Mouse (Mus musculus): ENCODE results near the gene Hsd17b2.
"Not testable (repeated sequence)": the region's sequence is repeated elsewhere in the genome, so short reads cannot be mapped to it uniquely, and the experiment has no call there.

Gene Hsd17b2

GRCm38 (mm10) chr8:117714604-117715003, 12.9 kb downstream of the Hsd17b2 start:
- DNase-seq (ENCODE audit: low spot score in 2 of 2) = no peak

- DNase-seq (ENCODE audit: low spot score in 2 of 2) = no peak
Measured at GRCm38 (mm10) chr8:117715896-117716295, 14.2 kb downstream of the Hsd17b2 start.

- no peak for DNase-seq (ENCODE audit: low spot score in 2 of 2)
Measured at GRCm38 (mm10) chr8:117718152-117718860, 16.6 kb downstream of the Hsd17b2 start.

GRCm38 (mm10) chr8:117726467-117726866, 24.8 kb downstream of the Hsd17b2 start:
- no peak for DNase-seq (ENCODE audit: low spot score in 2 of 2)

- no peak for DNase-seq (ENCODE audit: low spot score in 2 of 2)
Measured at GRCm38 (mm10) chr8:117727561-117727960, 25.9 kb downstream of the Hsd17b2 start.

- DNase-seq (ENCODE audit: low spot score in 2 of 2) = no peak
Measured at GRCm38 (mm10) chr8:117728234-117728633, 26.5 kb downstream of the Hsd17b2 start.

- DNase-seq (ENCODE audit: low spot score in 2 of 2) = no peak
Measured at GRCm38 (mm10) chr8:117730980-117731379, 29.3 kb downstream of the Hsd17b2 start.

GRCm38 (mm10) chr8:117736657-117737175, 35.0 kb downstream of the Hsd17b2 start:
- no peak for DNase-seq (ENCODE audit: low spot score in 2 of 2)

- DNase-seq (ENCODE audit: low spot score in 2 of 2) = not testable (repeated sequence)
Measured at GRCm38 (mm10) chr8:117738206-117738605, 36.5 kb downstream of the Hsd17b2 start.

GRCm38 (mm10) chr8:117740387-117740998, 38.8 kb downstream of the Hsd17b2 start:
- DNase-seq (ENCODE audit: low spot score in 2 of 2) = no peak

GRCm38 (mm10) chr8:117742431-117743012, 40.8 kb downstream of the Hsd17b2 start:
- no peak for DNase-seq (ENCODE audit: low spot score in 2 of 2)

- no peak for DNase-seq (ENCODE audit: low spot score in 2 of 2)
Measured at GRCm38 (mm10) chr8:117746651-117747050, 44.9 kb downstream of the Hsd17b2 start.

- no peak for DNase-seq (ENCODE audit: low spot score in 2 of 2)
Measured at GRCm38 (mm10) chr8:117747428-117747827, 45.7 kb downstream of the Hsd17b2 start.

GRCm38 (mm10) chr8:117747886-117748730, 46.4 kb downstream of the Hsd17b2 start:
- DNase-seq (ENCODE audit: low spot score in 2 of 2) = no peak

GRCm38 (mm10) chr8:117749436-117749835, 47.7 kb downstream of the Hsd17b2 start:
- no peak for DNase-seq (ENCODE audit: low spot score in 2 of 2)

- DNase-seq (ENCODE audit: low spot score in 2 of 2) = no peak
Measured at GRCm38 (mm10) chr8:117757900-117758299, 56.2 kb downstream of the Hsd17b2 start.

- DNase-seq (ENCODE audit: low spot score in 2 of 2) = no peak
Measured at GRCm38 (mm10) chr8:117762776-117763175, 61.1 kb downstream of the Hsd17b2 start.

GRCm38 (mm10) chr8:117764625-117765024, 62.9 kb downstream of the Hsd17b2 start:
- no peak for DNase-seq (ENCODE audit: low spot score in 2 of 2)

- no peak for DNase-seq (ENCODE audit: low spot score in 2 of 2)
Measured at GRCm38 (mm10) chr8:117765947-117766346, 64.2 kb downstream of the Hsd17b2 start.

- DNase-seq (ENCODE audit: low spot score in 2 of 2) = no peak
Measured at GRCm38 (mm10) chr8:117768971-117769370, 67.3 kb downstream of the Hsd17b2 start.

- DNase-seq (ENCODE audit: low spot score in 2 of 2) = no peak
Measured at GRCm38 (mm10) chr8:117771115-117771836, 69.6 kb downstream of the Hsd17b2 start.

All from heart, adult 9 months (tissue).